Mouse (Mus musculus) neural tube, embryonic 14.5 days (tissue): ENCODE results near the gene Col16a1. TPM values are rescaled to one million over a fixed set of nuclear protein-coding genes. Genes with fewer than 3 reads are reported as not detected.

Experiments
- ATAC-seq: fragments of 200-750 bp; cut with Nextera tagmentation; 2 replicates; pipeline ENCODE4 v1.8.0; 2017; ENCODE audit warnings: low read depth, mild to moderate bottlenecking, moderate TSS enrichment, moderate library complexity
- H3K27ac ChIP-seq: fragments of 300-500 bp; sonication (generic); 2 replicates; pipeline ENCODE4 v1.5.1; 2014; ENCODE audit warnings: low read depth, mild to moderate bottlenecking, control low read depth, low read length, moderate library complexity, mixed read lengths
- H3K27me3 ChIP-seq: fragments of 300-500 bp; sonication (generic); 2 replicates; pipeline ENCODE4 v1.6.1; 2014; ENCODE audit warnings: low read length; ENCODE audit not compliant: control insufficient read depth, insufficient read depth
- H3K36me3 ChIP-seq: fragments of 300-500 bp; sonication (generic); 2 replicates; pipeline ENCODE4 v1.6.1; 2014; ENCODE audit warnings: low read length, mixed read lengths; ENCODE audit not compliant: control insufficient read depth, insufficient read depth
- H3K4me1 ChIP-seq: fragments of 300-500 bp; sonication (generic); 2 replicates; pipeline ENCODE4 v1.6.1; 2014; ENCODE audit warnings: low read length; ENCODE audit not compliant: control insufficient read depth, insufficient read depth
- H3K4me2 ChIP-seq: fragments of 300-500 bp; sonication (generic); 2 replicates; pipeline ENCODE4 v1.6.1; 2014; ENCODE audit warnings: mild to moderate bottlenecking, low read depth, low read length, control low read depth
- H3K4me3 ChIP-seq: fragments of 300-500 bp; sonication (generic); 2 replicates; pipeline ENCODE4 v1.5.1; 2014; ENCODE audit warnings: low read depth, low read length, control low read depth, mixed read lengths
- H3K9ac ChIP-seq: fragments of 300-500 bp; sonication (generic); replicated peaks from 2 replicates; pipeline ENCODE4 v1.6.1; 2014; ENCODE audit warnings: low read depth, mild to moderate bottlenecking, control low read depth, low read length, mixed read lengths
- H3K9me3 ChIP-seq: fragments of 300-500 bp; sonication (generic); 2 replicates; pipeline ENCODE4 v1.6.1; 2016; ENCODE audit warnings: low read length; ENCODE audit not compliant: control insufficient read depth
- WGBS: fragments of 180-500 bp; shearing (Covaris S2); extraction: QIAGEN DNeasy Blood & Tissue Kit; methylation state at CpG from one replicate; pipeline ENCODE4 v1.1.7; 2014; 5-methylcytosine and 5-hydroxymethylcytosine counted together
- polyA plus RNA-seq: library from polyadenylated mRNA; unstranded; fragments of >200 nt; fragmentation: Nextera tagmentation; extraction: Ambion mirVana; gene quantifications from 2 replicates; pipeline ENCODE4 v1.2.1, GENCODE M21; 2014

Gene Col16a1
- polyA plus RNA-seq, 1 experiment from 2014 or later, result 5.8 TPM

- Histone ChIP-seq H3K9me3 (no peaks in the 10 kb centered on the region), H3K9ac (no peak overlapping the region), H3K4me1 (peaks cover 7% of the 10 kb centered on the region; the same call in 1 of the 2 replicates), H3K4me2 (no peak overlapping the region), H3K27me3 (no peaks in the 10 kb centered on the region), H3K4me3 (no peak overlapping the region), H3K27ac (no peak overlapping the region), H3K36me3 (no peaks in the 10 kb centered on the region)
- no peak for ATAC-seq
- 85% methylated on average over 3 of the region's 3 CpGs for WGBS
These were observed 61.3 kb downstream of the Col16a1 start for GRCm38 (mm10) chr4:130108929-130109328.

- Histone ChIP-seq H3K4me1 (peaks cover 7% of the 10 kb centered on the region; the same call in 1 of the 2 replicates), H3K9ac (no peak overlapping the region), H3K4me2 (no peak overlapping the region), H3K9me3 (no peaks in the 10 kb centered on the region), H3K27me3 (no peaks in the 10 kb centered on the region), H3K4me3 (no peak overlapping the region), H3K27ac (no peak overlapping the region), H3K36me3 (no peaks in the 10 kb centered on the region)
- WGBS, result 92% methylated on average over 9 of the region's 9 CpGs
- ATAC-seq, result no peak
These were observed 62.0 kb downstream of the Col16a1 start for GRCm38 (mm10) chr4:130109666-130110065.

DNA sequence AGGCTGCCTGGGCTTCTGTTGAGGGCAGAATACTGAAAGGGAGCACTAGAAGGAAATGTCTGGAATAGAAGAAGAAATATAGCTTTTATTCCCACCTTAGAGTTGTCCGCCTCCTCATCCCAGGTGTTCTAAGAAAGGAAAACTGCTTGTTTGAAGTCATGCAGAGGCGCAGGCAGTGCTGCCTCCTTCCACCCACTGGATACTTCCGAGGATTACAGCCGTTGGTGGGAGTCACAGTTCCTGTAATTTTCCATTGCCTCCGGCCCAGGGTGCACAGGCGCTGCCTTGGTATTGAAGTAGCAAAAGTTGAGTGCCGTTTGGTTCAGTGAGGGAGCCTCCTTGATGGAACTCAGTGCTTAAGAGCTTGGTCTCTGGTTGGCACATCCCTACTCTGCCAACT, 62.5 kb downstream of the Col16a1 start:
- no peaks in the 10 kb centered on the region for H3K27me3 ChIP-seq
- 88% methylated on average over 7 of the region's 7 CpGs for WGBS
- peaks cover 7% of the 10 kb centered on the region; the same call in 1 of the 2 replicates for H3K4me1 ChIP-seq
- no peaks in the 10 kb centered on the region for H3K36me3 ChIP-seq
- H3K27ac ChIP-seq, result no peak overlapping the region
- ATAC-seq, result no peak
- no peak overlapping the region for H3K4me2 ChIP-seq
- no peak overlapping the region for H3K9ac ChIP-seq
- H3K9me3 ChIP-seq, result no peaks in the 10 kb centered on the region
- H3K4me3 ChIP-seq, result no peak overlapping the region

DNA sequence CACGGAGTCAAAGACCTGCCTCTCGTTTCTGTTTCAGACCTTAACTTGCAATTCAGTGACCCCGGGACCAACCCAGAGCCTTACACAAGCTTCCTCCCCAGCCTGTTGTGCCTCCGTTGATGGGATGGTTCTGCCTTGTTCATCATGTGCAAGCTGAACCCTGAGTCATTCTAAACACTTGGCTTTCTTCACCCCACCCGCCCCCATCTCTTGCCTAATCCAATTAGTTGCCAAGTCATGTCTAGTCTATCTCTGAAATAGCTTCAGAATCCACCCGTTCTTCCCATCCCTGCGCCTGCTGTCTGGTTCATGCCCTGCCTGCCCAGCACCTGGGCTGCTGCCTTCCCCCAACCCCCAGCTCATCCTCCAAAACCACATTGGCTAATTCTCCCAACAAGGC, 64.7 kb downstream of the Col16a1 start:
- H3K9ac ChIP-seq, result no peak overlapping the region
- no peaks in the 10 kb centered on the region for H3K36me3 ChIP-seq
- H3K4me1 ChIP-seq, result peaks cover 7% of the 10 kb centered on the region; the same call in 1 of the 2 replicates
- no peaks in the 10 kb centered on the region for H3K27me3 ChIP-seq
- no peak overlapping the region for H3K4me2 ChIP-seq
- H3K9me3 ChIP-seq, result no peaks in the 10 kb centered on the region
- H3K4me3 ChIP-seq, result no peak overlapping the region
- 93% methylated on average over 7 of the region's 7 CpGs for WGBS
- no peak overlapping the region for H3K27ac ChIP-seq
- ATAC-seq, result no peak

DNA sequence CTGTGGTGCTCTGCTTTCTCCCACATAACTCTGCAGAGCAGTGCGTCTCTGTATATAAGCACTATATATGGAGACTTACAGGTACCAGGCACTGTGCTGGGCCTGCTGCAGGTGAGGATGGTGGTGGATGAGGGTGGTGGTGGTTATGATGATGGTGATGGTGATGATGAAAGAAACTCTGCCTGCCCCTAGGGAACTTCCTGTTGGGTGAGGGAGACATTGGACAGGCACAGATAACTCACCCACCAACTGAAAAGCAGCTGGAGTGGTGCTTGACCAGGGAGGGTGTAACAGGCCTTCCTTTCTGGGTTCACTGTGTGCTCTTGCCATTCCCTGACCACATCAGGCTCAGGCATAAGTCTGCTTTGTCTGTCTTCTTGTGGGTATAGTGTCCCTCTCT, 65.1 kb downstream of the Col16a1 start:
- Histone ChIP-seq H3K4me3 (no peak overlapping the region), H3K9me3 (no peaks in the 10 kb centered on the region), H3K4me1 (peaks cover 7% of the 10 kb centered on the region; the same call in 1 of the 2 replicates), H3K36me3 (no peaks in the 10 kb centered on the region), H3K27ac (no peak overlapping the region), H3K9ac (no peak overlapping the region), H3K27me3 (no peaks in the 10 kb centered on the region), H3K4me2 (no peak overlapping the region)
- 96% methylated on average over 1 of the region's 1 CpGs for WGBS
- no peak for ATAC-seq

DNA sequence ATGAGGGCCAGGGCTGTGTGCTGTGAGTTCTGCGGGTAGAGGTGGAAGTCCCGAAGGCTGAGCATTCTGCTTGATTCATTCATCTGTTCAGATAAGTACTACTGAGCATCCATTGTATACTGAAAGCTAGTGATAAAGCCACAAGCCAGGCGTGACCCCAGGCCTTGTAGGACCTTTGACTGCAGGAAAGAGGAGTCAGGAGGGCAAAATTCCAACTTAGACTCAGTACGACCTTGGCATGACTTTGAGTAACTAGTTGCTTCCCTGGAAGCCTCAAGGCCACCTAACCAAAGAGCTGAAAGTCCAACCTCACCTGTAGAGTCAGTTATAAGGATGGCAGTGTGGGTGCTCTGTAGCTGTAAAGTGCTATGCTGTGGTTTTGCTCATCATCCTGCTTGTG, 73.1 kb downstream of the Col16a1 start:
- Histone ChIP-seq H3K4me1 (no peaks in the 10 kb centered on the region), H3K36me3 (peaks cover 33% of the 10 kb centered on the region), H3K9me3 (no peaks in the 10 kb centered on the region), H3K4me3 (no peak overlapping the region), H3K27me3 (no peaks in the 10 kb centered on the region), H3K27ac (no peak overlapping the region), H3K9ac (no peak overlapping the region), H3K4me2 (no peak overlapping the region)
- no peak for ATAC-seq
- WGBS, result 86% methylated on average over 4 of the region's 4 CpGs

DNA sequence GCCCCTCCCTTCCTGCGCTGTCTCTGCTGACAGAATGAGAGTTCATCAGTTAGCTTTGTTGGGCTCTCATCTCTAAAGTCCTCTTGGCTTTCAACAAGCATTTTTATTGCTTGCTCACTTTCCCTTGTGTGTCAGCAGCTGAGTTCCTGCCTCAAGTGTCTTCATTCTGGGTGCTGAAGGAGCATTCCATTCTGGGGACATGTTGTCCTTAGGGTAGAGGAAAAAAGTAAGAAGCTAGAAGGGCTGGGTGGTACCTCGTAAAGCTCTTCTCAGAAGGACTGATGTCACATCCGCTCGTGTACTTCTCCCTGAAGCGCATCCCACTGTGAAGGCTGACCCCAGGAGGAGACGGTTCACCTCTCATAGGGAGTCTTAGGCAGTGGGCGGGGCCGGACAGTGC, 73.9 kb downstream of the Col16a1 start:
- 74% methylated on average over 8 of the region's 8 CpGs for WGBS
- Histone ChIP-seq H3K4me3 (no peak overlapping the region), H3K27me3 (no peaks in the 10 kb centered on the region), H3K4me1 (no peaks in the 10 kb centered on the region), H3K4me2 (no peak overlapping the region), H3K36me3 (peaks cover 35% of the 10 kb centered on the region), H3K27ac (no peak overlapping the region), H3K9ac (no peak overlapping the region), H3K9me3 (no peaks in the 10 kb centered on the region)
- no peak for ATAC-seq

GRCm38 (mm10) chr4:130123020-130123419, 75.4 kb downstream of the Col16a1 start:
- Histone ChIP-seq H3K27ac (no peak overlapping the region), H3K9me3 (no peaks in the 10 kb centered on the region), H3K36me3 (peaks cover 37% of the 10 kb centered on the region), H3K4me1 (no peaks in the 10 kb centered on the region), H3K9ac (no peak overlapping the region), H3K4me3 (no peak overlapping the region), H3K4me2 (no peak overlapping the region), H3K27me3 (no peaks in the 10 kb centered on the region)
- 91% methylated on average over 5 of the region's 5 CpGs for WGBS
- ATAC-seq, result no peak

GRCm38 (mm10) chr4:130124110-130124509, 76.5 kb downstream of the Col16a1 start:
- WGBS, result 96% methylated on average over 4 of the region's 4 CpGs
- no peak overlapping the region for H3K4me2 ChIP-seq
- peaks cover 37% of the 10 kb centered on the region for H3K36me3 ChIP-seq
- H3K27me3 ChIP-seq, result no peaks in the 10 kb centered on the region
- H3K9me3 ChIP-seq, result no peaks in the 10 kb centered on the region
- H3K9ac ChIP-seq, result no peak overlapping the region
- no peaks in the 10 kb centered on the region for H3K4me1 ChIP-seq
- no peak for ATAC-seq
- no peak overlapping the region for H3K27ac ChIP-seq
- no peak overlapping the region for H3K4me3 ChIP-seq

DNA sequence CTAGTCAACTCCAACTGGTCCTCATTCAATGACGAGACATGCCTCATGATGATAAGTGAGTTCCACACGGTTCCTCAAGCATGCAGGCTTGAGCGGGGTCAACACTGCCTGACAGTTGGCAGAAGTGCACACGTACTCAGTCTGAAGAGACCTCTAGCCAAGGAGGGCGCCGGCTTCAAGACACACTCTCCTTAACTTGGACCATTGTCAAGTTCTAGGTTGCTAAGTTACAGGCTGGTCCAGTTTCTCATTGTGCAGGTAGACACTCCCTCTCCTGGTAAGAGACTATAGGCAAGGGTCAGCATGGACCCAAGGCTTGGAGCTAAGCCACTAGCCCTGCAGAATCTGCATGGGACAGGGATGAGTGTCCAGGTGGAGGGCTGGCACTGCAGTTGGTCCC, 77.5 kb downstream of the Col16a1 start:
- Histone ChIP-seq H3K9ac (no peak overlapping the region), H3K27me3 (no peaks in the 10 kb centered on the region), H3K36me3 (peaks cover 37% of the 10 kb centered on the region), H3K4me1 (no peaks in the 10 kb centered on the region), H3K4me2 (no peak overlapping the region), H3K4me3 (no peak overlapping the region), H3K27ac (no peak overlapping the region), H3K9me3 (no peaks in the 10 kb centered on the region)
- ATAC-seq, result no peak
- 93% methylated on average over 6 of the region's 6 CpGs for WGBS
